Mouse (Mus musculus): Measurements from ENCODE around the gene Slc25a22.
A peak's percentile ranks its signal among the peaks of the same experiment; 100 is the strongest.

The Slc25a22 gene

DNA sequence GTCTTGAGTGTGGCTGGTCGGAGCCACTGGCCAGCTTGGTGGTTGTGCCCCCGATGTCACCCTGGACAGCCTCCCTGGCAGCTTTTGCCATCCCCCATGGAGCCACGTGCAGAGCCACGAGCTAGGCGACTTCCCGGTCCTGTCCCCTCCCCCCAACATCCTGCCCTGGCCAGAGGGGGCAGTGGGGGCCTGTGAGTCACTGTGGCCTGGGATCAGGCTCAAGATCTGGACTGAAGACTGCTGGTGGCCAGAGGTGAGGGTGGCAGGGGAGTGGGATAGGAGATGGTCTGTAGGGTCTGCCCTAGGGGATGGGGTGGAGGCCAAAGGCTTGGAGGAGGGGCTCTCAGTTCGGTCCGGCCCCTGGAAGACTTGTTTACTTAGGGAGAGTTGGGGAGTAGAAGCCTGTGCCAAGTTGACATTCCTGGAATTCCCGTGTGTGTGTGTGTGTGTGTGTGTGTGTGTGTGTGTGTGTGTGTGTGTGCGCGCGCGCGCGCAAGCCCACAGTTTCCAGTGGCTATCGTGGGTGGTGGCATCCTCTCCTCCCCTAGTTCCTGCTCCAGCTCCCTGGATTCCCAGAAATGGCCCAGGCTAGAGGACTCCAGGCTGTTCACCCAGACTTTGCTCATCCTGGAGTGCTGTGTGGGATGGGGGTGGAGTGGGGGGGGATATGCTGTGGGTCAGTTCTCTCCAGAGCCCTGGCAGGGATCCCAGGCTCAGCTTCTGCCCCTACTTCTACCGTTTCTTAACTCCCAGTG is 38.7 kb upstream of the Slc25a22 start:
- TF ChIP-seq GATA4 (IDR thresholded peaks at IDR 0.05; ENCODE audit: insufficient replicate concordance, low read length): peak; percentile 71; the same call in 1 of the 2 replicates

DNA sequence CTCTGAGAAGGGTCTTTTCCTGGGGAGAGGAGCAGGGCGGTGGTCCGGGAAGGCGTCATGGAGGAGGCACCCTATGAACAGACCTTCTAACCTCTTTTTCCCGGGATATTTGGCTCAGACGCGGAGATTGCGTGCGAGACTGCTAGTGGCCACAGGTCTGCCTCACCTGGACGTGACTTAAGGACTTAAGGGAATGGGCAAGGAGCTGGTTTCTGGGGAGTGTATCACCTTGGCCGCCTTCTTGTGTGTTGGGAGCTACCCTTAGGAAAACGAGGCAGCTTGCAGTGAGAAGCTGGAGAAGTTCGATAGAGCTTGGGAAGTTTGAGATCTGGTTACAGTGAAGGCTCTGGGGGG is 38.1 kb upstream of the Slc25a22 start:
- no peak for TF ChIP-seq GATA4 (IDR thresholded peaks at IDR 0.05; ENCODE audit: insufficient replicate concordance, low read length)

DNA sequence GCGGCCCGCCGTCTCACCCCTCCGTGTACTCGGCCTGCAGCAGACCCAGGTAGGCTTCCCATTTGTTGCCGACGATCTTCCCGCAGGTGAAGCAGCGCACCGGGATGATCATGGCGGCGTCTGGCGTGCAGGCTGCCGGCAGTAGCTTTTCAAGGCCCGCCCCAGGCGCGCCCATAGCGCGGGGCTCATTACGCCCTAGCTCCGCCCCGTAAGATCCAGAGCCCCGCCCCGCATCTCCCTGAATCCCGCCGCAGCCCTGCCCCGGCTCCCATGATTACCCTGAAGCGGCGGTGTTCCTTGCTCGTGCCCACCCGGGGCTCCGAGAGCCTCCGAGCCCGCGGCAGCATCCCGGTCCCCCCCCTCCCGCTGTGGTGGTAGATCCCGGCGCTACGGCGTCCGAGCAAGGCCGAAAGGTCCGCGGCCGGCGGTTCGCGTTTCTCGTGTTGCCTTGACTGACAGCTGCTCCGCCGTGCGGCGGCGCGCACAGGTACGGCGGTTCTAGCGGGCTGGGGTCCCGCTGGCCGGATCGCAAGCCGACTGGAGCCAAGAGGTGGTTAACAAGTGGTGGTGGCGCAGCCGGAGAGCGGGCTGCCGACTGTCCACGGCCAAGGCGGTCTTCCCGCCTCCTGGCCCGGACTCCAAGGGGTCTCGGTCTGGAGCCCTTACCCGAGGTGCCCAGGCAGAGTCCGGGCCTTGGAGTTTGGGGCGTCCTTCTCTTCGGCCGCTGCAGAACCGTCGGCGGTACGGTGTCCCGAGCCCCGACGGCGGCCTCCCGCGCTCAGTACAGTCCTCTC is 37.5 kb upstream of the Slc25a22 start, which contains the start of the genes Polr2l and Tspan4:
Polr2l (minus strand) TSS at position 122 of the 794 bp plus-strand sequence.
Tspan4 (plus strand) TSS at position 230 of the 794 bp plus-strand sequence.
- no peak; the same call in 1 of the 2 replicates for TF ChIP-seq GATA4 (IDR thresholded peaks at IDR 0.05; ENCODE audit: insufficient replicate concordance, low read length)

DNA sequence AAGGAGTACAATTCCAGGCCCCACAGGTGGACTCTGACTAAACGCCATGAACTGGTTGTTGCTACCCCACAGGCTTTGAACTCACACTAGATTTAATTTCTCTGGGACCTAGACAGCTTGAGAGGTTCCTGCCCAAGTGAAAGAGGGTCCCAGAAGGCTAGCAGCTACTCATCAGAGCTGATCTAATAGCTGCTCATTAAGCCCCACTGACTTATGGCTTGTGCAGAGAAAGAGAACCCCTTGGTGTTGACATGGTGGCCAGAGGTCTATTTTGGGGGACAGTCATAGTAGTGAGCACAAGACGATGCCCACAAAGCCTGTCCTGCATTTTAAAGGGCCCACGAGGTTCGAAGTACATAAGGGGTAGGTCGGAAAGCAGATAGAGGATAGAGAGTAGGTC is 36.5 kb upstream of the Slc25a22 start:
- no peak for TF ChIP-seq GATA4 (IDR thresholded peaks at IDR 0.05; ENCODE audit: insufficient replicate concordance, low read length)

DNA sequence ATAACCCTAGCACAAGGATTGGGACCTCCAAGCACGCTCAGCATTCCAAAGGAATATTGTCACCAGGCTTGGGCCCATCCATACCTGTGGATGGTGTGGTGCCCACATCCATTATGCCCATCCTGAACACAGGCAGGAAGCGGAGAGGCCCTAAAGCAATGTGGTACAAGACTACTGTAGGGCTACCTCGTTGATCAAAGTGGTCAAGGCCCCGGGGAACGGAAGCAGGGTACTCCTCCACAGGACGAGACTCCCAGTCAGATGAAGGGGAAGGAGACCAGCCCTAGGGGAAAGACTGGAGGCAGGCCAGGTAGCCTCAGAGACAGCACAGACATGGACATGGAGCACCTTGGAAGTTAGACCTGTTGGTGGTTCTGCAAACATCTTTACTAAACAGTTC is 35.1 kb upstream of the Slc25a22 start:
- no peak for TF ChIP-seq GATA4 (IDR thresholded peaks at IDR 0.05; ENCODE audit: insufficient replicate concordance, low read length)

DNA sequence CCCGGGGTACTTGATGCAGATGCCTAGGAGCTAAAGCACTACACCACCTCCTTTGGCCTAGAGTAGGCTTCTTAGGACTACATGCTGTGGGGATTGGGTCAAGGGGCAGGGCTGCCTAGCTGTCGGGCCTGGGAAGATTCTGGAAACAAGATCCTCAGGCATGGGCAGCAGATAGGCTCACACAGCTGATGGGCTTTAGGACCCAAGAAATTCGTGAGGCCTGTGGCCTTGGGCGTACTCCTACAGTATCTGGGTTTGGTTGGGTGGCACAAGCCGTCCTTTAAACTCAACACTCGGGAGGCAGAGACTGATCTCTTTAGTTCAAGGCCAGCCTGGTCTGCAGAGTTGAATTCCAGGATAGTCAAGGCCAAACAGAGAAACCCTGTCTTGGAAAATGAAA is 34.5 kb upstream of the Slc25a22 start:
- no peak for TF ChIP-seq GATA4 (IDR thresholded peaks at IDR 0.05; ENCODE audit: insufficient replicate concordance, low read length)

DNA sequence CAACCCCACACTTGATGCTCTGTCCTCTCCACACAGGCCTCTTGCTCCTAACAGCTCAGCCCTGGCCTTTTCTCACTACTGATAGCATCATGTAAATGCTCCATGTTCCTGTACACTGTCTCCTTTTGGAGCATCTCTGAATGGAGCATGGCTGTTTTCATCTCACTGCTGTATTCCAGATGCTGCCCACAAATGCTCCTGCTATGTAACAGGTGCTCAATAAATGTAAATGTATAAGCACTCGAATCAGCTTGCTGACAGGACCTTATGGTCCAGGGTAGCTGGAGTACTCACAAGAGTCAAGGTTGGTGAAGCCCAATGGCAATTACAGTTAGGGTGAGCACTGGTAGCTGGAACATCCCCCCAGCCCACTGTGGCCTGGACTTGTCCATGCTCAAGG is 33.5 kb upstream of the Slc25a22 start:
- no peak for TF ChIP-seq GATA4 (IDR thresholded peaks at IDR 0.05; ENCODE audit: insufficient replicate concordance, low read length)

DNA sequence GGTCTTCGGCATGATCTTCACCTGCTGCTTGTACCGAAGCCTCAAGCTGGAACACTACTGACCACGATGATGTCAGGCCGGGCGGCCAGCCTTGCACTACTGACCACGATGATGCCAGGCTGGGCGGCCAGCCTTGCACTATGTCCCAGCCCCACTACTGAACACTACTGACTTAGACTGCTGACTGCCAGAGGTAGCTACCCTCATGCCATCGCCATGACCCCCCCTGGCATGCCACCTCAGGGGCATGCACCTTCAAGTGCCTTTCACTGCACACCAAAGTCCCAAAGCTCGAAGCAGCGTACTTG is 32.9 kb upstream of the Slc25a22 start:
- TF ChIP-seq GATA4 (IDR thresholded peaks at IDR 0.05; ENCODE audit: insufficient replicate concordance, low read length): no peak

DNA sequence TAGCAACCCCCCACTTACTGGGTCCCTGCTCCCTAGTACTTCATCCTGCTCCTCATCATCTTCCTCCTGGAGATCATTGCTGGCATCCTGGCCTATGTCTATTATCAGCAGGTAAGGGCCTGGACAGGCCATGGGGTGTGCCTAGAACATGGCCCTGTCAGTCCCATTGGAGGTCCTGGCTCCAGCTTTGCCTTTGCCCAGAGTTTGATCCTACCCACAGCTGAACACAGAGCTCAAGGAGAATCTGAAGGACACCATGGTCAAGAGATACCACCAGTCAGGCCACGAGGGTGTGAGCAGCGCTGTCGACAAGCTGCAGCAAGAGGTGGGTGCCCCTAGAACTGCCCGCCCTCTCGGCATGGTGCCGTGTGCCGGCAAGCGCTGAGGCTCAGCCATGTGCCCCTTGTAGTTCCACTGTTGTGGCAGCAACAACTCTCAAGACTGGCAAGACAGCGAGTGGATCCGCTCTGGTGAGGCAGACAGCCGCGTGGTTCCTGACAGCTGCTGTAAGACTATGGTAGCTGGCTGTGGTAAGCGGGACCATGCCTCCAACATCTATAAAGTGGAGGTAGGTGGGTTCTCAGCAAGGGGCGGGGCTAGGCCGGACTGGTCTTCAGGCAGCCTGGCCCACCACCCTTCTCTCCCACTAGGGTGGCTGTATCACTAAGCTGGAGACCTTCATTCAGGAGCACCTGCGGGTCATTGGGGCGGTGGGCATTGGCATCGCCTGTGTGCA is 32.4 kb upstream of the Slc25a22 start:
- no peak for TF ChIP-seq GATA4 (IDR thresholded peaks at IDR 0.05; ENCODE audit: insufficient replicate concordance, low read length)

DNA sequence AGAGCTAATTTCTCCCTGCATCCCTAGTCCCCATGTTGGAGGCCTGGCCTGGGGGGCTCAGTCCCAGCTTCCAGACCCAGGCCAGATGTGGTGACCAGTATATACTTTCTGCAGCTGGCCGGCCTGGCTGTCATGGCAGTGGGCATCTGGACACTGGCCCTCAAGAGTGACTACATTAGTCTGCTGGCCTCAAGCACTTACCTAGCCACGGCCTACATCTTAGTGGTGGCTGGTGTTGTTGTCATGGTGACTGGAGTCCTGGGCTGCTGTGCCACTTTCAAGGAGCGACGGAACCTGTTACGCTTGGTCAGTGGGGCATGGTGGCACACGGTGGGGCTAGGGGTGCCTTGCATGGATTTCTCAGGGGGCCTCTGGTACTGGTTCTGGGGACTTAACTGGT is 31.7 kb upstream of the Slc25a22 start:
- TF ChIP-seq GATA4 (IDR thresholded peaks at IDR 0.05; ENCODE audit: insufficient replicate concordance, low read length): no peak

DNA sequence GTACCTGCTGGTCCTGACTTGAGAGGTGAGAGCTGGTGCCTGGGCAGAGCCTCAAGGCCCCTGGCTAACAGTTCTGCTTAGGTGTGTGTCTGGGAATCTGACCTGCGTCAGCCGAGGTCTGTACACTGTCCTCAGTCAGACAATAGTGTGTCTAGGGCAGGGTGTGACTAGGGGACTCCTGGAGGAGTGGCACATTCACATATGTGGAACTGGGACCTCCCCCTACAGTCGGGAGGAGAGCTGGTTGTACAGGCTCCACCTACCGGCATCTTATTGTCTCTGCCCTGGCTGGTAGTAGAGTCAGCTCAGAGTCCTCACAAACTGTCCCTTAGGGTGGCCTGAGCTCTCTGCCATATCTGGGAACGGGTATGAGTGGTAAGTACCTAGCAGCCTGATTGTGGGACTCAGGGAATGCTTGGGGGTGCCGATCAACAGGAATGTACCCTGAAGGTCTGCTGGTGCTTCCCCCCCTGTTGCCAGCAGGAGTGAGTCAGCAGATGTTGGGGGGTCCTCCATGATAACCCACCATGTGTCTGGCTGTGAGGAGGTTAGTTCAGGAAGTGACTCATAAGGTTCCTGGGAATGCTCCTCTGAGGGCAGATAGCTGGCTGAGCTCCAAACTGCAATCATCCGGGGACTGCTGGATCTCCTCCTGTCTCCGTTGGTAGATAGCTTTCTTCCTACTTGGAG is 31.0 kb upstream of the Slc25a22 start:
- peak; percentile 85; the same call in 1 of the 2 replicates for TF ChIP-seq GATA4 (IDR thresholded peaks at IDR 0.05; ENCODE audit: insufficient replicate concordance, low read length)

DNA sequence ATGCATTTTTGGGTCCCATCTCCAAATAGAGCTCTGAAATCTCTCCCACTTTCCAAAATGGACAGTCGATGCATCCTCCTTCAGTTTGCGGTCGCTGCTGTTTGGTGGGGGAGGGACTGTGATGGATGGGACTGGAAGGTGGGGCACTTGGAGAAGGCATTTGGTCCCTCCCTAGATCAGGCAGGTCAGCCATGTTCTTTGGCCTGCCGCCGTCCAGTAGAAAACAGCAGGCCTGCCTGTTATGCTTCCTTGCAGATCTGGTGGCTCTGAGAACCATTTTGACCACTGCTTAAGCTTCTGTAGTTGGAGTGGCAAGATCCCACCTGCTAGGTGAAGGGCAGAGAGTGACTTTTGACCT is 30.5 kb upstream of the Slc25a22 start:
- TF ChIP-seq GATA4 (IDR thresholded peaks at IDR 0.05; ENCODE audit: insufficient replicate concordance, low read length): no peak

DNA sequence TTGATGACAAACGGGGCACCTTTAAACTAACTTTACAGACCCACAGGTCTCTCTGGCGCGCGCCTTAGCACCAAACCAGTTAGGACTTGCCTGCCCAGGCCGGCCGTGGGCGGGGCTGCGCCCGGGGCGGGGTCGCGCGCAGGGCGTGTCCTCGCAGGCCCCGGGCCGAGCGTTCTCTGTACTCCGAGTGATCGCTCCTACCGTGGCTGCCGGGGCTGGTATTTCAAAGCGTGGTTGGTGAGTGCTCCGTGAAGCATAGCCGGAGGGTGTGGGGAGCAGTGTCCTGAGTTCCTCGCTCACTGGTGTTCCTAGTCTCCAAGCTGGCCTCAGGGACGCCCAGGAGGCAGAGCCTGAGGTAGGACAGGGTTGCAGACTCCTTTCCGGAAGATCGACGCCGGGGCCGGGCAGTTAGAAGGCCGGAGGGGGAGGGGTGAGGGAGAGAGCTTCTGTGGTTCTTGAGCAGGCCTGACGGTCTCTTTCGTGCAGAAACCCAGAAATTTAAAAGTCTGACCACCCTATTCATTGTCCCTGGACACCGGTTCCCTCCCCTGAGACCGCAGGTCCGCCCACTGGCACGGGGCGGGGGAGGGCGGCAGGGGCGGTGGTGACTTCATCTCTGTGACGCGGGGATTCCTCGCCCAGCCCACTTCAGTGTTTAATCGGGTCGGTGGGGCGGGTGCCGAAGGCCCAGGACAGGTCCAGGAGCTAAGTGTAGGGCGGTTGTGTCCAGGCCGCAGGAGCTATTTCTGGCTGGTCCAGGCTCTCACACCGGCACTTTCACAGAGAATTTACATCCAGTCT is 29.7 kb upstream of the Slc25a22 start, which contains the start of gene Cd151:
Cd151 (plus strand) TSS at position 163 of the 801 bp plus-strand sequence.
- peak; percentile 4; the same call in 1 of the 2 replicates for TF ChIP-seq GATA4 (IDR thresholded peaks at IDR 0.05; ENCODE audit: insufficient replicate concordance, low read length)

DNA sequence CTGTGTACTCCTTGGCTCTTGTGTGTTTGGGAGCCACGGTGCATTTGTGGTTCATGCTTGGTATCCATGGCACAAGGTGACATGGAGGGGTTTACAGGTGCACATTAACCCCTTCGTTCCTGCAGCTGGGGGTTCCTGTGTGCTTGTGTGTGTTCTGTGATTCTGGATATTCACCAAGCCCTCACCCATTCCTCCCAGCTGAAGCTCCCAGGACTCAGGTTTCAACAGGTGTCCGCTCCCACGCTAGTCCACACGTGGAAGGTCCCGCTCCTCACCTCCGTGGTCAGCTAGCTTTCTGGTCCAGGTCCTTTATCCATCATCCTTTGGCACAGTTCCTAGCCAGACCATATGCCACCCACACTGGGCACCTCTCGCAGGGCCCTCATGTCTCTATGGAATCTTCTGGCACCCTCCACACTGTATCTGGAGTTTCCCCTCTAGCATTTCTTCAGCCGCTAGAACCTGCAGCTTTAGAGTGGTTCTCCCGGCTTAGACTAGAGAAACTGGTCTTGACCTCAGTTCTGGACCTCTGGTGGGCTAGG is 29.0 kb upstream of the Slc25a22 start:
- TF ChIP-seq GATA4 (IDR thresholded peaks at IDR 0.05; ENCODE audit: insufficient replicate concordance, low read length): no peak
